Mouse (Mus musculus) gastrocnemius, adult 2 months (tissue): ENCODE measurements around the gene Hivep2. TPM values are rescaled to one million over a fixed set of nuclear protein-coding genes. Genes with fewer than 3 reads are reported as not detected.

ENCODE experiments used
- DNase-seq: peaks from one replicate; pipeline ENCODE4 v3.0.0; 2022
- H3K27ac ChIP-seq: fragments of 200-600 bp; 2 replicates; pipeline ENCODE4 v1.8.1; 2022; ENCODE audit warnings: mild to moderate bottlenecking
- H3K4me3 ChIP-seq: fragments of 200-600 bp; 2 replicates; pipeline ENCODE4 v1.8.1; 2022; ENCODE audit warnings: mild to moderate bottlenecking, moderate library complexity
- CTCF ChIP-seq: fragments of 200-600 bp; IDR thresholded peaks from 2 replicates; pipeline ENCODE4 v1.8.1; 2022; ENCODE audit warnings: antibody characterized with exemption, mild to moderate bottlenecking, moderate library complexity
- intact Hi-C: fragments of 180-260 bp; cut with DNase I; formaldehyde crosslinking; loops from one replicate; pipeline ENCODE4 v1.15.1; 2025
- total RNA-seq, 2 experiments: library from RNA; stranded (reverse); gene quantifications; 2 replicates each; pipeline ENCODE4 v1.2.3; 2021

Hivep2 gene
- total RNA-seq, 2 experiments from 2014 or later, result 40.5 to 42.0 TPM

GRCm38 (mm10) chr10:14034790-14035189 is 68.9 kb downstream of the Hivep2 start:
- TF ChIP-seq CTCF, result no peak

DNA sequence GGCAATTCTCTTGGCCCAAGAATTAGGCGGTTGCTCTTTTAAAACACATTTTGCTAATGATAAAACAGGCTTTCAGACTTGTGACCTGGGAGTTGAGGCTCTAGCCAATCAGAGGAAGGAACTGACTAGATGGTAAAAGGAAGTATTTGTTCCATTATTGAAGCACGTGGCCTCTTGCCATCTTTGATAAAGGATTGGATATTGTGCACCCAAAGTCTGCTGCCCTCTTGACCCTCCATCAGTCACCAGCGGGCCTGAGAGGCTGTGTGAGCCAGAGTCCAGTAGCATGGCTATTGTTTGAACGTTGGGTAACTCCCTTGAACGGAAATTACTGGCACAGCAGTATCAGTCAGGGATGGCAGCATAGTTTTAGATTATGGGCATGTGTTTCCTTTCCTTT is 69.7 kb downstream of the Hivep2 start:
- TF ChIP-seq CTCF, result no peak
- H3K27ac ChIP-seq, result peak overlapping the region; percentile 39; the same call in 1 of the 2 replicates

More at GRCm38 (mm10) chr10:14034790-14035189, 68.9 kb downstream of the Hivep2 start:
- DNase-seq, result no peak
- H3K4me3 ChIP-seq, result no peak overlapping the region
- intact Hi-C loops, result no loop called here
- peak overlapping the region; percentile 39 for H3K27ac ChIP-seq

GRCm38 (mm10) chr10:14036472-14036871 is 70.6 kb downstream of the Hivep2 start:
- TF ChIP-seq CTCF, result no peak
- Histone ChIP-seq H3K4me3 (no peak overlapping the region), H3K27ac (peak overlapping the region; percentile 39)
- intact Hi-C loops, result no loop called here
- DNase-seq, result no peak

More for the DNA sequence above, 69.7 kb downstream of the Hivep2 start:
- intact Hi-C loops, result no loop called here
- no peak for DNase-seq
- H3K4me3 ChIP-seq, result no peak overlapping the region

DNA sequence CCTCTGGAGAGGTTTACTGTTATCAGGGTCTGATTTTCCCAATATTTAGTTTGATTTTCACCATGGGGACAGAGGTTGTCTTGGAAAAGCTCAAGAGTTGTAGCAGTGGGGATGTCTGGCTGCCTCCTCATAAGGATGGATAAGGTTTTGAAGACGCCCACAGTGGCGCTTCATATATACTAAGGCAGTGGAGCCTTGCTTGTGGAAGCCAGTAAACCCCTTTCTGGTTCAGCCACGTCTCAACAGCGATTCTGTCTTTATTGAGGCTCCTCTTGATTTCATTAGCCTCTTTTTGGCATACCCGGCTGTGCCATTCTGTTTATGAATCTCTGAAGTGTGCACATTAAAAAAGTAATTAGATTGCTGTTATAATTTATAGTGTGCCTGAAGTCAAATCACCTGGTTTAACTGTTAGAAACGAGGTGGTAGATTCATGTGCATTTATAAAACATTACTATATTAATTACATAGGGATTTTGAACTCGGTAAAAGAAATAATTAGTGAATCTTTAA is 72.2 kb downstream of the Hivep2 start:
- no peak for TF ChIP-seq CTCF
- no peak overlapping the region for H3K4me3 ChIP-seq
- intact Hi-C loops, result no loop called here
- H3K27ac ChIP-seq, result peak overlapping the region; percentile 43; the same call in 1 of the 2 replicates
- DNase-seq, result no peak

DNA sequence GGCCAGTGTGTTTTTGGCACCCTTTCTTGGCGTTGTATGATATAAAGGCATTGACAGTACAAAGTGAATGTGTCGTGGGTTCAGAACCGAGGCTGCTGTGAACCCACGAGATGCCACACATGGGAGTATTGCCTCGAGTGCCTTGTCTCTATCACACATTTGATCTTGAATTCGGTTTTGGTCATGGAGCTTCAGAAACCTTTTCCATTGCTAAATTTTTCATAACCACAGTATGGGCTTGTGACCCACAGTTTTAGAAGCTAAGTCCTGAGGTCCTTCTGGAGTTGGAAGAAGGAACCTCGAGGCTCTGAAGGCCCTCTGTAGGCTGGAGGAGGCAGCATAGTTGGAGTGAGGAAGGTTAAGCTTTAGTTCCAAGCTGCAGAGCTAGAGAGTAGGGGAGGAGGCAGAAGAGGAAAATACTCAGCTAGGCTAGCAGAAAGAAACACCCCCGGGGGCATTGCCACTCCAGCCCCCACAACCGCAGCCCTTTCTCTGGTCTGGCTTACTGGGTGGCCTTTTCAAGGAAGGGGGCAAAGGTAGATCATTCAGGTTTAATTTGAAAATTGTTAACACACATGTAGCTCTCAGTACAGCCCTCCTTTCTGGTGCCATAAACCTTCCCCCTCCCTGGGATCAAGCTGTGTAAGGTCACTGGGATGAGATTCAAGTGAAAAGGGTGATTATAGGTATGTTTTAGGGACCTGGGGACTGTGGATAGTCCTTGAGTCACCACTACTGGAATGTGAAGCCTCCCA is 75.0 kb downstream of the Hivep2 start:
- H3K4me3 ChIP-seq, result 0 out of 2 replicates have a peak overlapping the region, but pooled peaks have one; percentile 5
- intact Hi-C loops, result no loop called here
- TF ChIP-seq CTCF, result no peak
- DNase-seq, result no peak
- peak overlapping the region; percentile 86 for H3K27ac ChIP-seq

DNA sequence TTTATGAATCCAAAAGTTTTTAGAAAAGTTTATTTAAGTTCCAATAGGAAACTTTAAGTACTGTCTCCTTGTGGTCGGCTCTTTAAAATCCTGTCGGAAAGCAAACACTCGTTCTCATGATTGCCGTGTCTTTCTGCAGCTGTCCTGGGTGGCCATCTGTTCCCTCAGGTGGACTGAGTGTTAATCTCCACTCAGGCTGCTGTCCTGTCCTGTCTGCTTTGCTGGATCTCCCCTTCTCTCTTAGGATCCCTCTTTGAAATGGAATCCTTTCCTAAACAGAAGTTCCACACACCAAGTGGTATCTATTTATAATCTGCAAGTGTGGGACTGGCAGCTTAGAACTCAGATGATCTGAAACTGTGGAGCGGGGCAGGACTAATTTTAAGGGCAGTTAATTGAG is 75.7 kb downstream of the Hivep2 start:
- Histone ChIP-seq H3K27ac (peak overlapping the region; percentile 86), H3K4me3 (peak overlapping the region; percentile 5; the same call in 1 of the 2 replicates)
- no peak for TF ChIP-seq CTCF
- intact Hi-C loops, result no loop called here
- no peak for DNase-seq

GRCm38 (mm10) chr10:14042539-14043348 is 76.9 kb downstream of the Hivep2 start:
- no peak for TF ChIP-seq CTCF
- Histone ChIP-seq H3K27ac (peak overlapping the region; percentile 86), H3K4me3 (no peak overlapping the region)
- intact Hi-C loops, result no loop called here
- DNase-seq, result no peak

GRCm38 (mm10) chr10:14043349-14043710 is 77.5 kb downstream of the Hivep2 start:
- intact Hi-C loops, result no loop called here
- TF ChIP-seq CTCF, result no peak
- no peak for DNase-seq
- no peak overlapping the region for H3K27ac ChIP-seq
- no peak overlapping the region for H3K4me3 ChIP-seq

- Histone ChIP-seq H3K4me3 (no peak overlapping the region), H3K27ac (peak overlapping the region; percentile 82)
- intact Hi-C loops, result no loop called here
- no peak for TF ChIP-seq CTCF
- DNase-seq, result no peak
Observed at GRCm38 (mm10) chr10:14044046-14044782, 78.3 kb downstream of the Hivep2 start.

DNA sequence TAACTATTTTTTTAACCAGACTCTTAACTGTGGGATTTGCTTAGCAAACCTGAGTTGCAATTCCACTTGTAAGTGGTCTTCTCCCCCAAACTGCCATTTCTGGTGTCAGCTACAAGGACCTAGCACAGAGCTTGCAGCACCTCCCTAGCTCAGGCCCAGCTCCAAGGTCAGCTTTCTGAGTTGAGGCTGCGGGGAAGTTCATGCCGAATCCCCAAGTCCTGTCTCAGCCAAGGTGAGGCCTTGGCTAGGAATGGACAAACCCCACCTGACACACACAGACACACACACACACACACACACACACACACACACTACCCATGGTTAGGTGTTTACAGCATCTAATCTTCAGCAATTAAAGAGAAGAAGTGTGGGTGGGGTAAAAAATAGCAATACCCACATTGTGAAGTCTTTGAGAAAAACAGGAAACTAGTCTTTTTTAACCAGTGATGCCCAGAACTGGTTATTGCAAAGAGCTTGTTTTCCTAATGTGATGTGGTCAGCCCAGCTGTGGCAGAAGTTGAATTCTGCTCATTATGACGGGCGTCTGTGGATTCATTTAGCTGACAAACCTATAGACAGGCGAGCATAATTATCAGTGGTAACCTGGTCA is 79.0 kb downstream of the Hivep2 start:
- intact Hi-C loops, result no loop called here
- H3K27ac ChIP-seq, result peak overlapping the region; percentile 82
- no peak for TF ChIP-seq CTCF
- no peak for DNase-seq
- no peak overlapping the region for H3K4me3 ChIP-seq

DNA sequence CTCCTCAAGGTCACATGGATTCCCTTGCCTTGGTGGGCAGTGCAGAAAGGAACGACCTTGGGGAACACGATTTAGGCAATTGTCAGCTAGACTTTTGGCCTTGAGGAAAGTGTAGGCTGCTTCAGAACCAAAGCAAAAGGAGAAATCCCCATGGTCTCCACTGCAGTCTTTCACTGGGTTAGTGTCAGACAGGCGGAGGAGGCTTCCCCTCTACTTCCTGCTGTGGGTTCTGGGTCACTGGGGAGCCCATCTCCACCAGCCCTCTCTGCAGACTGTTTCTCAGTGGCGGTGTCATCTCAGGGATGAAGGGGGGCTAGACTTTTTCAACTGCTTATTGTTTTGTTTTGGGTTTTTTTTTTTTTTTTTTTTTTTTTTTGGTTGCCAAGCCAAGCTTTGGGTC is 79.9 kb downstream of the Hivep2 start:
- TF ChIP-seq CTCF, result no peak
- intact Hi-C loops, result no loop called here
- no peak overlapping the region; the same call in 1 of the 2 replicates for H3K4me3 ChIP-seq
- H3K27ac ChIP-seq, result peak overlapping the region; percentile 82
- DNase-seq, result no peak

DNA sequence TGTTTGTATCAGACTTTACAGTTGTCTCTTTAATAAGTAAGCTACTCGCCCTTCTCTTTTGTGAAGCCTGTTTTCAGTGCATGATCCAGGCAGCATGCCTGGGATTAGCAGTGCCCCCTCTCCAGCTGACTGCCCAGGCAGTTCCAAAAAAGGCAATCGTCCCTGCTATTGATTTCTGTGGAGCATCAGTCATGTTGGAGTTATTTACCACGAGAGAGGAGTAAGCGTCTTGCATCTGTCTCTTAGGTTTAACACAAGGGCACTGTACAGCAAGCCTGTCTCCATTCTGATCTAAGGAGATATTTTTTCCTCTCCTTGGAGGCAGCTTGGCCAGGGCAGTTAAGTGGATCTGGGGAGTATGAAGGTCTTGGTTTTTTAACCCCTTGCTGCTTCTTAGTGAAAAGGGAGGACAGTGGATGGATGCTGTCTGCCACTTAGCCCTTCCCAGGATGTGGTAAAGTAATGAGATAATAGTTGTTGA is 80.3 kb downstream of the Hivep2 start:
- intact Hi-C loops, result no loop called here
- no peak for TF ChIP-seq CTCF
- Histone ChIP-seq H3K27ac (peak overlapping the region; percentile 82), H3K4me3 (no peak overlapping the region; the same call in 1 of the 2 replicates)
- no peak for DNase-seq
